Mouse (Mus musculus) cerebellum, postnatal 10 days (tissue): ENCODE results near the gene Ankfy1.
A peak's percentile ranks its signal among the peaks of the same experiment; 100 is the strongest.
"Not testable (repeated sequence)": the region's sequence is repeated elsewhere in the genome, so short reads cannot be mapped to it uniquely, and the experiment has no call there.

Experiments
- DNase-seq, 2 experiments: peaks; one replicate each; pipeline ENCODE4 v3.0.0; 2021; ENCODE audit warnings: mixed read lengths in 2 of 2

Gene Ankfy1

GRCm38 (mm10) chr11:72689551-72690510 is at the start of gene Ankfy1:
Gene Ankfy1, plus strand, starts transcription at chr11:72690006.
- peak; percentile 98 for DNase-seq

GRCm38 (mm10) chr11:72642730-72643129 is 47.1 kb upstream of the Ankfy1 start:
- no peak for DNase-seq

GRCm38 (mm10) chr11:72645386-72645785 is 44.4 kb upstream of the Ankfy1 start:
- no peak for DNase-seq

- no peak for DNase-seq
Observed at GRCm38 (mm10) chr11:72650347-72650746, 39.5 kb upstream of the Ankfy1 start.

GRCm38 (mm10) chr11:72659918-72660317 is 29.9 kb upstream of the Ankfy1 start:
- no peak for DNase-seq

- no peak for DNase-seq
Observed at GRCm38 (mm10) chr11:72660359-72660758, 29.4 kb upstream of the Ankfy1 start.

GRCm38 (mm10) chr11:72664641-72665040 is 25.2 kb upstream of the Ankfy1 start:
- no peak for DNase-seq

- no peak for DNase-seq
Observed at GRCm38 (mm10) chr11:72670634-72671033, 19.2 kb upstream of the Ankfy1 start.

- no peak for DNase-seq
Observed at GRCm38 (mm10) chr11:72671294-72671988, 18.4 kb upstream of the Ankfy1 start.

- DNase-seq, result no peak
Observed at GRCm38 (mm10) chr11:72672438-72672837, 17.4 kb upstream of the Ankfy1 start.

- no peak for DNase-seq
Observed at GRCm38 (mm10) chr11:72675280-72675679, 14.5 kb upstream of the Ankfy1 start.

GRCm38 (mm10) chr11:72680726-72681125 is 9.1 kb upstream of the Ankfy1 start:
- DNase-seq, result no peak

GRCm38 (mm10) chr11:72683402-72683801 is 6.4 kb upstream of the Ankfy1 start:
- DNase-seq, result no peak

- DNase-seq, result no peak
Observed at GRCm38 (mm10) chr11:72686697-72687096, 3.1 kb upstream of the Ankfy1 start.

- no peak for DNase-seq
Observed at GRCm38 (mm10) chr11:72688242-72688641, 1.6 kb upstream of the Ankfy1 start.

- no peak for DNase-seq
Observed at GRCm38 (mm10) chr11:72689115-72689514, 691 bp upstream of the Ankfy1 start.

- no peak for DNase-seq
Observed at GRCm38 (mm10) chr11:72692353-72692752, 2.5 kb downstream of the Ankfy1 start.

GRCm38 (mm10) chr11:72695025-72695424 is 5.2 kb downstream of the Ankfy1 start:
- no peak for DNase-seq

- no peak for DNase-seq
Observed at GRCm38 (mm10) chr11:72696368-72696971, 6.7 kb downstream of the Ankfy1 start.

GRCm38 (mm10) chr11:72697323-72697722 is 7.5 kb downstream of the Ankfy1 start:
- no peak for DNase-seq

GRCm38 (mm10) chr11:72705111-72705510 is 15.3 kb downstream of the Ankfy1 start:
- DNase-seq, result not testable (repeated sequence)

GRCm38 (mm10) chr11:72712721-72713120 is 22.9 kb downstream of the Ankfy1 start:
- peak in 1 of 2 experiments; percentile 18 for DNase-seq

- DNase-seq, result no peak
Observed at GRCm38 (mm10) chr11:72718161-72718560, 28.4 kb downstream of the Ankfy1 start.
